Mouse (Mus musculus) liver, embryonic 14.5 days (tissue): ENCODE data around the gene Sox9.

ENCODE experiments used
- CTCF ChIP-seq: IDR thresholded peaks from 2 replicates; pipeline ENCODE4 v1.5.1; 2016; ENCODE audit warnings: antibody characterized with exemption, low read depth, control low read depth
- EP300 ChIP-seq: IDR thresholded peaks from 2 replicates; pipeline ENCODE4 v1.6.1; 2016; ENCODE audit warnings: antibody characterized with exemption, low read depth

- no peak for TF ChIP-seq EP300
- no peak for TF ChIP-seq CTCF
Measured at GRCm38 (mm10) chr11:112796379-112796778, 14.4 kb downstream of the Sox9 start.
